Mouse (Mus musculus) liver, embryonic 14.5 days (tissue): ENCODE measurements around the gene Defb25. TPM values are rescaled to one million over a fixed set of nuclear protein-coding genes. Genes with fewer than 3 reads are reported as not detected.

ENCODE experiments used
- ATAC-seq: fragments of 200-750 bp; cut with Nextera tagmentation; 2 replicates; pipeline ENCODE4 v1.8.0; 2017; ENCODE audit warnings: moderate number of reproducible peaks, mild to moderate bottlenecking, moderate library complexity; ENCODE audit not compliant: insufficient read depth
- DNase-seq, 3 experiments: peaks; one replicate each; pipeline ENCODE4 v3.0.0-alpha.2; 2012 to 2013; ENCODE audit warnings: low read depth in 3 of 3, low spot score in 3 of 3
- H3K27ac ChIP-seq: fragments of 300-500 bp; sonication (generic); 2 replicates; pipeline ENCODE4 v1.5.1; 2014; ENCODE audit warnings: moderate library complexity, mild to moderate bottlenecking, control low read depth, inconsistent platforms
- H3K27me3 ChIP-seq: fragments of 300-500 bp; sonication (generic); 2 replicates; pipeline ENCODE4 v1.6.1; 2014; ENCODE audit warnings: mild to moderate bottlenecking, low read length, moderate library complexity; ENCODE audit not compliant: control insufficient read depth, insufficient read depth
- H3K36me3 ChIP-seq: fragments of 300-500 bp; sonication (generic); replicated peaks from 2 replicates; pipeline ENCODE4 v1.6.1; 2014; ENCODE audit warnings: low read depth; ENCODE audit not compliant: control insufficient read depth, insufficient read depth
- H3K4me1 ChIP-seq, 2 experiments: fragments of 200-500 bp in 1 of 2; fragments of 300-500 bp in 1 of 2; sonication (generic) in 1 of 2; replicated peaks; 2 replicates each; pipeline ENCODE4 v1.6.1; 2012 to 2014; ENCODE audit warnings: antibody characterized with exemption in 1 of 2, inconsistent platforms in 1 of 2, low read length in 1 of 2; ENCODE audit not compliant: control insufficient read depth in 2 of 2, insufficient read depth in 2 of 2
- H3K4me2 ChIP-seq: fragments of 300-500 bp; sonication (generic); 2 replicates; pipeline ENCODE4 v1.6.1; 2014; ENCODE audit warnings: low read depth, mild to moderate bottlenecking, control low read depth, moderate library complexity
- H3K4me3 ChIP-seq, 2 experiments: fragments of 200-500 bp in 1 of 2; fragments of 300-500 bp in 1 of 2; sonication (generic) in 1 of 2; 2 replicates each; pipeline ENCODE4 v1.5.1; 2012 to 2014; ENCODE audit warnings: low read depth in 2 of 2, low read length in 2 of 2, mild to moderate bottlenecking in 2 of 2, control low read depth in 1 of 2, inconsistent platforms in 1 of 2, moderate library complexity in 1 of 2; ENCODE audit not compliant: insufficient read depth in 1 of 2
- H3K9ac ChIP-seq: fragments of 300-500 bp; sonication (generic); replicated peaks from 2 replicates; pipeline ENCODE4 v1.6.1; 2014; ENCODE audit warnings: mild to moderate bottlenecking, control low read depth, moderate library complexity
- H3K9me3 ChIP-seq: fragments of 300-500 bp; sonication (generic); 2 replicates; pipeline ENCODE4 v1.6.1; 2016; ENCODE audit warnings: low read length, mixed read lengths; ENCODE audit not compliant: control insufficient read depth
- CTCF ChIP-seq: IDR thresholded peaks from 2 replicates; pipeline ENCODE4 v1.5.1; 2016; ENCODE audit warnings: antibody characterized with exemption, low read depth, control low read depth
- EP300 ChIP-seq: IDR thresholded peaks from 2 replicates; pipeline ENCODE4 v1.6.1; 2016; ENCODE audit warnings: antibody characterized with exemption, low read depth
- WGBS: fragments of 180-500 bp; shearing (Covaris S2); extraction: QIAGEN DNeasy Blood & Tissue Kit; methylation state at CpG from one replicate; pipeline ENCODE4 v1.1.7; 2014; ENCODE audit not compliant: insufficient replicate concordance; 5-methylcytosine and 5-hydroxymethylcytosine counted together
- polyA plus RNA-seq, 2 experiments: library from polyadenylated mRNA; depleted of rRNA in 1 of 2; stranded (reverse) in 1 of 2; unstranded in 1 of 2; fragments of >200 nt; fragmentation: Nextera tagmentation in 1 of 2; extraction: Ambion mirVana in 1 of 2; gene quantifications; 2 replicates each; pipeline versions ENCODE4 v1.2.1 to v1.2.3; 2012 to 2014

The Defb25 gene
- polyA plus RNA-seq, 2 experiments, result not detected

DNA sequence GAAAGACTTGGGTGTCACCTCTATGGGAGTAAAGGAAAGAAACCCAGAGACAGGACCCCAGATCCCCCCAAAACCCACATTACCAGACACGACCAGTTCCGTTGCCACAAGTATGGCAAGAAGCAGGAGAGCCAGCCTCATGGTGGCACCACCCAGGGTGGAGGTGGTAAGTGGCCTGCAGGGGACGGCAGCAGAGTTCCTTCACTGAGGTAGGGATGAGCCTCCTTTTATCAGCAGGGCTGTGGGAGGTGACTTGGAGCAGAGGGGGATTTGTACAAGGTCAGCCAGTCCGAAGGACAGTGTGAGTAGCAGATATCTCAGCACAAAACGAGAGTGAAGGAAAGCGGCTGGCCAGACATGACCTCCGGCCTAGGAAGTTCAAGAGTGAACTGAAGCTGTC, 42.7 kb downstream of the Defb25 start, which contains the start of gene Defb19:
Gene Defb19 (minus strand): TSS at position 206 of the 400 bp plus-strand sequence.
- no peak for TF ChIP-seq EP300
- no peak for TF ChIP-seq CTCF
- H3K4me2 ChIP-seq, result no peak within 1 kb of the TSS
- no peaks in the 10 kb centered on the region for H3K36me3 ChIP-seq
- 58% methylated on average over 7 of the region's 7 CpGs for WGBS
- H3K9ac ChIP-seq, result no peak within 1 kb of the TSS
- H3K4me3 ChIP-seq, result no peak within 1 kb of the TSS
- no peaks in the 10 kb centered on the region for H3K27me3 ChIP-seq
- no peaks in the 10 kb centered on the region for H3K9me3 ChIP-seq
- DNase-seq, result no peak
- no peak within 1 kb of the TSS for H3K27ac ChIP-seq
- no peak for ATAC-seq
- no peaks in the 10 kb centered on the region for H3K4me1 ChIP-seq

- Histone ChIP-seq H3K27me3 (no peaks in the 10 kb centered on the region), H3K27ac (no peak overlapping the region), H3K4me3 (no peak overlapping the region), H3K9me3 (no peaks in the 10 kb centered on the region), H3K4me2 (no peak overlapping the region), H3K36me3 (no peaks in the 10 kb centered on the region), H3K9ac (no peak overlapping the region), H3K4me1 (no peaks in the 10 kb centered on the region)
- ATAC-seq, result no peak
- TF ChIP-seq CTCF (no peak), EP300 (no peak)
- DNase-seq, result no peak
- 69% methylated on average over 8 of the region's 8 CpGs for WGBS
These were observed 49.4 kb downstream of the Defb25 start for GRCm38 (mm10) chr2:152573484-152573883.

Other genes starting within 250 kb of the Defb25 start
- gene Nrsn2, start 246.4 kb downstream of the Defb25 start, polyA plus RNA-seq (2012; rRNA removed), result not detected in 2 replicates
- gene Nrsn2, start 246.4 kb downstream of the Defb25 start, polyA plus RNA-seq (2014; fragmentation: Nextera tagmentation; extraction: Ambion mirVana), result not detected in 2 replicates
- 4.4 TPM in 2 replicates for gene Sox12, start 225.0 kb downstream of the Defb25 start, polyA plus RNA-seq (2012; rRNA removed)
- 1.4 and 1.9 TPM in 2 replicates for gene Sox12, start 225.0 kb downstream of the Defb25 start, polyA plus RNA-seq (2014; fragmentation: Nextera tagmentation; extraction: Ambion mirVana)
- 7.6 and 9.1 TPM in 2 replicates for gene Zcchc3, start 208.0 kb downstream of the Defb25 start, polyA plus RNA-seq (2012; rRNA removed)
- 8.7 and 10.7 TPM in 2 replicates for gene Zcchc3, start 208.0 kb downstream of the Defb25 start, polyA plus RNA-seq (2014; fragmentation: Nextera tagmentation; extraction: Ambion mirVana)
- gene 6820408C15Rik, start 207.5 kb downstream of the Defb25 start, polyA plus RNA-seq (2012; rRNA removed), result 0.15 and 0.19 TPM in 2 replicates
- gene 6820408C15Rik, start 207.5 kb downstream of the Defb25 start, polyA plus RNA-seq (2014; fragmentation: Nextera tagmentation; extraction: Ambion mirVana), result 0.11 and 0.23 TPM in 2 replicates
- gene Defb23, start 158.4 kb downstream of the Defb25 start, polyA plus RNA-seq (2012; rRNA removed), result not detected in 2 replicates
- not detected in 2 replicates for gene Defb23, start 158.4 kb downstream of the Defb25 start, polyA plus RNA-seq (2014; fragmentation: Nextera tagmentation; extraction: Ambion mirVana)
- not detected in 2 replicates for gene Defb20, start 146.0 kb downstream of the Defb25 start, polyA plus RNA-seq (2012; rRNA removed)
- gene Defb20, start 146.0 kb downstream of the Defb25 start, polyA plus RNA-seq (2014; fragmentation: Nextera tagmentation; extraction: Ambion mirVana), result not detected in 2 replicates
- not detected in 2 replicates for gene Defb22, start 132.9 kb downstream of the Defb25 start, polyA plus RNA-seq (2012; rRNA removed)
- gene Defb22, start 132.9 kb downstream of the Defb25 start, polyA plus RNA-seq (2014; fragmentation: Nextera tagmentation; extraction: Ambion mirVana), result not detected in 2 replicates
- gene Defb26, start 111.4 kb downstream of the Defb25 start, polyA plus RNA-seq (2012; rRNA removed), result not detected in 2 replicates
- gene Defb26, start 111.4 kb downstream of the Defb25 start, polyA plus RNA-seq (2014; fragmentation: Nextera tagmentation; extraction: Ambion mirVana), result not detected in 2 replicates
- gene Defb28, start 104.8 kb downstream of the Defb25 start, polyA plus RNA-seq (2012; rRNA removed), result not detected in 2 replicates
- gene Defb28, start 104.8 kb downstream of the Defb25 start, polyA plus RNA-seq (2014; fragmentation: Nextera tagmentation; extraction: Ambion mirVana), result not detected in 2 replicates
- not detected in 2 replicates for gene Defb29, start 83.0 kb downstream of the Defb25 start, polyA plus RNA-seq (2012; rRNA removed)
- not detected in 2 replicates for gene Defb29, start 83.0 kb downstream of the Defb25 start, polyA plus RNA-seq (2014; fragmentation: Nextera tagmentation; extraction: Ambion mirVana)
- not detected in 2 replicates for gene Gm17416, start 53.7 kb downstream of the Defb25 start, polyA plus RNA-seq (2012; rRNA removed)
- gene Gm17416, start 53.7 kb downstream of the Defb25 start, polyA plus RNA-seq (2014; fragmentation: Nextera tagmentation; extraction: Ambion mirVana), result not detected in 2 replicates
- not detected in 2 replicates for gene Defb21, start 50.3 kb downstream of the Defb25 start, polyA plus RNA-seq (2012; rRNA removed)
- not detected in 2 replicates for gene Defb21, start 50.3 kb downstream of the Defb25 start, polyA plus RNA-seq (2014; fragmentation: Nextera tagmentation; extraction: Ambion mirVana)
- gene Defb19, start 42.7 kb downstream of the Defb25 start, polyA plus RNA-seq (2012; rRNA removed), result not detected in 2 replicates
- not detected in 2 replicates for gene Defb19, start 42.7 kb downstream of the Defb25 start, polyA plus RNA-seq (2014; fragmentation: Nextera tagmentation; extraction: Ambion mirVana)
- not detected in 2 replicates for gene Defb45, start 23.7 kb downstream of the Defb25 start, polyA plus RNA-seq (2012; rRNA removed)
- not detected in 2 replicates for gene Defb45, start 23.7 kb downstream of the Defb25 start, polyA plus RNA-seq (2014; fragmentation: Nextera tagmentation; extraction: Ambion mirVana)
- not detected in 2 replicates for gene Defb36, start 18.7 kb downstream of the Defb25 start, polyA plus RNA-seq (2012; rRNA removed)
- not detected in 2 replicates for gene Defb36, start 18.7 kb downstream of the Defb25 start, polyA plus RNA-seq (2014; fragmentation: Nextera tagmentation; extraction: Ambion mirVana)
- gene Rem1, start 3.9 kb upstream of the Defb25 start, polyA plus RNA-seq (2012; rRNA removed), result 0.42 and 0.66 TPM in 2 replicates
- 0.52 and 0.91 TPM in 2 replicates for gene Rem1, start 3.9 kb upstream of the Defb25 start, polyA plus RNA-seq (2014; fragmentation: Nextera tagmentation; extraction: Ambion mirVana)
- gene H13, start 46.4 kb upstream of the Defb25 start, polyA plus RNA-seq (2012; rRNA removed), result 24.1 and 27.4 TPM in 2 replicates
- 38.1 and 39.4 TPM in 2 replicates for gene H13, start 46.4 kb upstream of the Defb25 start, polyA plus RNA-seq (2014; fragmentation: Nextera tagmentation; extraction: Ambion mirVana)
- 4.3 and 10.3 TPM in 2 replicates for gene Mcts2, start 64.0 kb upstream of the Defb25 start, polyA plus RNA-seq (2012; rRNA removed)
- gene Mcts2, start 64.0 kb upstream of the Defb25 start, polyA plus RNA-seq (2014; fragmentation: Nextera tagmentation; extraction: Ambion mirVana), result 14.7 and 15.2 TPM in 2 replicates
- 45.6 and 50.6 TPM in 2 replicates for gene Id1, start 113.2 kb upstream of the Defb25 start, polyA plus RNA-seq (2012; rRNA removed)
- gene Id1, start 113.2 kb upstream of the Defb25 start, polyA plus RNA-seq (2014; fragmentation: Nextera tagmentation; extraction: Ambion mirVana), result 20.7 and 22.6 TPM in 2 replicates
- gene Cox4i2, start 131.1 kb upstream of the Defb25 start, polyA plus RNA-seq (2012; rRNA removed), result 0.51 and 0.92 TPM in 2 replicates
- 0.47 and 0.51 TPM in 2 replicates for gene Cox4i2, start 131.1 kb upstream of the Defb25 start, polyA plus RNA-seq (2014; fragmentation: Nextera tagmentation; extraction: Ambion mirVana)
- gene Bcl2l1, start 208.7 kb upstream of the Defb25 start, polyA plus RNA-seq (2012; rRNA removed), result 72.2 and 81.6 TPM in 2 replicates
- gene Bcl2l1, start 208.7 kb upstream of the Defb25 start, polyA plus RNA-seq (2014; fragmentation: Nextera tagmentation; extraction: Ambion mirVana), result 172 and 186 TPM in 2 replicates
- gene Tpx2, start 224.9 kb upstream of the Defb25 start, polyA plus RNA-seq (2012; rRNA removed), result 25.1 and 47.1 TPM in 2 replicates
- gene Tpx2, start 224.9 kb upstream of the Defb25 start, polyA plus RNA-seq (2014; fragmentation: Nextera tagmentation; extraction: Ambion mirVana), result 80.9 and 82.6 TPM in 2 replicates